Mouse (Mus musculus): ENCODE data around the gene Tnik.

GRCm38 (mm10) chr3:28274763-28275162, 11.7 kb downstream of the Tnik start:
- TF ChIP-seq GATA1 (IDR thresholded peaks at IDR 0.05; ENCODE audit: borderline replicate concordance, low read length) (no peak), FLI1 (IDR thresholded peaks at IDR 0.05; ENCODE audit: low read length) (no peak)
